Mouse (Mus musculus) heart, adult 2 months (tissue): Measurements from ENCODE around the gene Gucd1. TPM values are rescaled to one million over a fixed set of nuclear protein-coding genes. Genes with fewer than 3 reads are reported as not detected.

ENCODE experiments used
- DNase-seq, 2 experiments: peaks; one replicate each; pipeline ENCODE4 v3.0.0; 2021
- H3K27ac ChIP-seq: fragments of 200-600 bp; 2 replicates; pipeline ENCODE4 v1.8.1; 2022
- H3K27me3 ChIP-seq: fragments of 200-500 bp; 2 replicates; pipeline ENCODE4 v1.6.1; 2012; ENCODE audit warnings: mild to moderate bottlenecking, low read length, inconsistent platforms, mixed read lengths; ENCODE audit not compliant: control insufficient read depth, insufficient read depth
- H3K36me3 ChIP-seq: fragments of 200-500 bp; 2 replicates; pipeline ENCODE4 v1.6.1; 2012; ENCODE audit warnings: low read length, inconsistent platforms; ENCODE audit not compliant: control insufficient read depth, insufficient read depth
- H3K4me1 ChIP-seq: fragments of 200-500 bp; 2 replicates; pipeline ENCODE4 v1.6.1; 2011; ENCODE audit warnings: low read length; ENCODE audit not compliant: control insufficient read depth, insufficient read depth
- H3K4me3 ChIP-seq: fragments of 200-600 bp; 2 replicates; pipeline ENCODE4 v1.8.1; 2022
- H3K79me2 ChIP-seq: fragments of 200-500 bp; replicated peaks from 2 replicates; pipeline ENCODE4 v1.6.1; 2012; ENCODE audit warnings: mild to moderate bottlenecking, inconsistent platforms, low read length, moderate library complexity, mixed read lengths; ENCODE audit not compliant: control insufficient read depth, insufficient read depth
- H3K9ac ChIP-seq: fragments of 200-500 bp; 2 replicates; pipeline ENCODE4 v1.6.1; 2012; ENCODE audit warnings: low read depth, mild to moderate bottlenecking, control low read depth, inconsistent platforms, low read length, mixed read lengths
- CTCF ChIP-seq: fragments of 200-600 bp; IDR thresholded peaks from 2 replicates; pipeline ENCODE4 v1.8.1; 2022; ENCODE audit warnings: antibody characterized with exemption, mild to moderate bottlenecking, moderate library complexity
- EP300 ChIP-seq: fragments of 200-500 bp; IDR thresholded peaks from 2 replicates; pipeline ENCODE4 v1.6.1; 2011; ENCODE audit warnings: low read depth, low read length, control low read depth; ENCODE audit not compliant: insufficient read depth
- POLR2A ChIP-seq: fragments of 200-500 bp; IDR thresholded peaks from 2 replicates; pipeline ENCODE4 v1.6.1; 2011; ENCODE audit warnings: mild to moderate bottlenecking, low read depth, low read length, control low read depth; ENCODE audit not compliant: insufficient read depth
- WGBS: fragments of 180-500 bp; shearing (Covaris S2); methylation state at CpG from one replicate; pipeline ENCODE4 v1.1.7; 2018; 5-methylcytosine and 5-hydroxymethylcytosine counted together
- intact Hi-C: fragments of 180-260 bp; cut with DNase I; formaldehyde crosslinking; loops from one replicate; pipeline ENCODE4 v1.15.1; 2025
- polyA plus RNA-seq: library from polyadenylated mRNA; depleted of rRNA; stranded (reverse); fragments of >200 nt; gene quantifications from 2 replicates; pipeline ENCODE4 v1.2.3, GENCODE M21; 2012
- total RNA-seq, 2 experiments: library from RNA; stranded (reverse); gene quantifications; 2 replicates each; pipeline ENCODE4 v1.2.3; 2021

Gene Gucd1
- total and polyA plus RNA-seq, 3 experiments: 33.2 to 44.7 (median 37.7) TPM

DNA sequence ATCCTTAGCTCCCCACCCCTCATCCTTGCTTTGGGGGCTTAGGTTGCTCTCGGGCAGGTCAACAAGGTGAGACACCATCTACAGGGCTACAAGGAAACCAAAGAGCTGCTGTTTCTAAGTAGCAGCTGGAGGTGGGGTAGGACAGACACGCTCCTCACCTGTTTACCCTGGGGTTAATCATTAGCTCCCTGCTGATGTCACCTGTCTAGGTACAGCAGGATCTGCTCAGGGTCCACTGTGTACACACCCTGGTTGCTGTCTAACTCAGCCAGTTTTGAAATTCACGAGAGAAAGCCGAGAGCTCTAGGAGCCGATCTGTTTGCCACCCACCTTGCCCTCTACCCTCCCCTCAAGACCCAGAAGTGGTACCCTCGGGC, 88.8 kb downstream of the Gucd1 start:
- H3K4me1 ChIP-seq: 0 out of 2 replicates have a peak, but pooled peaks cover 1% of the 10 kb centered on the region
- no peaks in the 10 kb centered on the region for H3K79me2 ChIP-seq
- H3K9ac ChIP-seq: no peak overlapping the region
- no peak for DNase-seq
- H3K36me3 ChIP-seq: no peaks in the 10 kb centered on the region
- no peak overlapping the region for H3K4me3 ChIP-seq
- intact Hi-C loops: no loop called here
- H3K27me3 ChIP-seq: no peaks in the 10 kb centered on the region
- no peak for TF ChIP-seq POLR2A
- no peak for TF ChIP-seq EP300
- no peak for TF ChIP-seq CTCF
- H3K27ac ChIP-seq: no peak overlapping the region
- 92% methylated on average over 6 of the region's 6 CpGs for WGBS

DNA sequence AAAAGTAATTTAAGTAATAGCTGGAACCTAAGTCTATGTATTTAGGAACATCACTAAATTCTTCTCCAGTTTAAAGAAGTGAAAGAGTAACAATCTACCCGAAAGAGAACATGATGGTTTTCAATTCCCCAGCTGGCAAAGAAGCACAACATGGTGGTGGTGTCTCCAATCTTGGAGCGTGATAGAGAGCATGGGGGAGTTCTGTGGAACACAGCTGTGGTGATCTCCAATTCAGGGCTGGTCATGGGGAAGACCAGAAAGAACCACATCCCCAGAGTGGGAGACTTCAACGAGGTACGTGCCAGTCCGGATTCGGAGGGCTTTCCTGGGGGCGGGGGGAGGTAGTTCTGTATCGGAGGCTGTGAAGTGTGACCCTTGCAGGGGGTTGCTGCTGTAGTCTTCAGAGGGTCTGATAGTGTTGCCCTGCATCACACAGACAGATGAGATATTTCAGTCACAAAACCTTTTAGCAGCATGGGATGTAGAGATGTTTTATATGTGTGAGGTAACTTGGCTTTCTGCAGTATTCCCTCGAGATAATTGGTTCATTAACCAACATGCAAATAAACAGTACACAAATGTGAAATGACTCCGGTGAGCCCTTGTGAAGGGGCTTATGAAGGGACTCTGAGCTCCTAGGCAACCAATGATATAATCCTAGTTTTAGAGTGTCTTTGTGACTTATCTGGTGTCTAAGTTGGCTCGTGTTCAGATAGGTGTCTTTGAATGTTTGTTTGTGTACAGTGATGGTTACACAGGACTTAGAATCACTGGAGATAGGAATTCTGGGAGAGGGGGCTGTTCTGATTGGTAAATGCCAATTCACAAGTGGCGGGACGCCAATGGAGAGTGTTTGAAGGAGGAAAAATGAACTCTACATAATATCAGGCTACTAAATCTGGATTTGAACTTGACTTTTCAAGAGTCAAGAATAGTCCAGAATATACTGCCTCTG, 89.4 kb downstream of the Gucd1 start:
- Histone ChIP-seq H3K79me2 (no peaks in the 10 kb centered on the region), H3K27me3 (no peaks in the 10 kb centered on the region), H3K4me1 (0 out of 2 replicates have a peak, but pooled peaks cover 1% of the 10 kb centered on the region), H3K4me3 (no peak overlapping the region), H3K36me3 (no peaks in the 10 kb centered on the region), H3K9ac (no peak overlapping the region), H3K27ac (no peak overlapping the region)
- TF ChIP-seq EP300 (no peak), CTCF (no peak), POLR2A (no peak)
- DNase-seq: no peak
- 84% methylated on average over 13 of the region's 13 CpGs for WGBS
- intact Hi-C loops: no loop called here

- Histone ChIP-seq H3K27ac (peak overlapping the region; percentile 24), H3K36me3 (no peaks in the 10 kb centered on the region), H3K4me1 (peaks cover 4% of the 10 kb centered on the region), H3K27me3 (no peaks in the 10 kb centered on the region), H3K79me2 (no peaks in the 10 kb centered on the region), H3K9ac (no peak overlapping the region), H3K4me3 (no peak overlapping the region)
- WGBS: 30% methylated on average over 10 of the region's 10 CpGs
- no peak for TF ChIP-seq POLR2A
- intact Hi-C loops: no loop called here
- no peak for DNase-seq
These were observed 93.3 kb downstream of the Gucd1 start for GRCm38 (mm10) chr10:75424498-75424901.

DNA sequence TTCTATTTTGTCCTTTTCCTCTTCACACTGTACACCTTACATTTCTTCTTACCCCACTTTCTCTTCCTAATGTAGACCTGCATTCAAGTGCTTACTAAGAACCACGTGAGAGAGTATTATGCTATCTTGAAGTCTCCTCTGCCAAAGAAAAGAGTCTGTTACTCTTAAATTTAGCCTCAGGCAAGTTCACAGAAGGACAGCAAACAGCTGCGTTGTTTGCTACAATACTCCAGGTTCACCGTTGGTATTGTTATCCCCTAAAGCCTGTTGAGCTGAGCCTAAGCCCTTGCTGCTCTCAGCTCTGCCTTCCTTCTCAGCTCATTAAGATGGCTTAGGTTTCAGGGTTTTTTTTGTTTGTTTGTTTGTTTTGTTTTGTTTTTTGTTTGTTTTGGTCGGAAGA, 99.0 kb downstream of the Gucd1 start:
- H3K4me1 ChIP-seq: peaks cover 3% of the 10 kb centered on the region
- intact Hi-C loops: no loop called here
- no peaks in the 10 kb centered on the region for H3K36me3 ChIP-seq
- H3K79me2 ChIP-seq: no peaks in the 10 kb centered on the region
- no peak for TF ChIP-seq EP300
- TF ChIP-seq POLR2A: no peak
- no peak for TF ChIP-seq CTCF
- H3K27ac ChIP-seq: no peak overlapping the region
- H3K9ac ChIP-seq: no peak overlapping the region
- no peak overlapping the region for H3K4me3 ChIP-seq
- H3K27me3 ChIP-seq: no peaks in the 10 kb centered on the region
- 54% methylated on average over 4 of the region's 4 CpGs for WGBS
- DNase-seq: no peak

GRCm38 (mm10) chr10:75417363-75418042, 100.3 kb downstream of the Gucd1 start:
- intact Hi-C loops: no loop called here
- Histone ChIP-seq H3K79me2 (no peaks in the 10 kb centered on the region), H3K27me3 (no peaks in the 10 kb centered on the region), H3K4me1 (peaks cover 3% of the 10 kb centered on the region), H3K9ac (no peak overlapping the region), H3K27ac (no peak overlapping the region), H3K4me3 (no peak overlapping the region), H3K36me3 (no peaks in the 10 kb centered on the region)
- peak; percentile 51 for TF ChIP-seq CTCF
- no peak for TF ChIP-seq EP300
- TF ChIP-seq POLR2A: no peak
- DNase-seq: no peak
- 97% methylated on average over 8 of the region's 8 CpGs for WGBS

DNA sequence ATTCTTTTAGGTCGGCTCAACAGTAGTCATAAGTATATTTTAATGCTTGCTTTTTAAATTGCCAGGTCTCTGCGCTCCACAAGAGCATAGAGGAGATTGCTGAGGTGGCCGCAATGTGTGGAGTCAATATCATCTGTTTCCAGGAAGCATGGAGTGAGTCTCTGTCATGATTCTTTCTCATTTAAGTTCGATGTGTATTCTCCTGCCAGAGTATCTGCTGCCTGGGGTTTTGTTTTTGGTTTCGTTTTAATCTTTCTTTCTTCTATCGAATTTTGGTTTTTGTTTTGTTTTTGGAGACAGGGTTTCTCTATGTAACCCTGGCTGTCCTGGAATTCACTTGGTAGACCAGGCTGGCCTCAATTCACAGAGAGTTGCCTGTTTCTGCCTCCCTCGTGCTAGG, 102.8 kb downstream of the Gucd1 start:
- Histone ChIP-seq H3K27me3 (no peaks in the 10 kb centered on the region), H3K9ac (no peak overlapping the region), H3K79me2 (no peaks in the 10 kb centered on the region), H3K27ac (no peak overlapping the region), H3K4me3 (no peak overlapping the region), H3K36me3 (no peaks in the 10 kb centered on the region), H3K4me1 (no peaks in the 10 kb centered on the region)
- intact Hi-C loops: no loop called here
- WGBS: 77% methylated on average over 7 of the region's 7 CpGs
- DNase-seq: no peak
- no peak for TF ChIP-seq CTCF
- no peak for TF ChIP-seq POLR2A
- no peak for TF ChIP-seq EP300
